Mouse (Mus musculus): ENCODE results near the gene Gpr155. TPM values are rescaled to one million over a fixed set of nuclear protein-coding genes. Genes with fewer than 3 reads are reported as not detected.

Gene Gpr155
- polyA plus RNA-seq (2014; fragmentation: Nextera tagmentation; extraction: Ambion mirVana): 4.9 and 5.8 TPM in 2 replicates

DNA sequence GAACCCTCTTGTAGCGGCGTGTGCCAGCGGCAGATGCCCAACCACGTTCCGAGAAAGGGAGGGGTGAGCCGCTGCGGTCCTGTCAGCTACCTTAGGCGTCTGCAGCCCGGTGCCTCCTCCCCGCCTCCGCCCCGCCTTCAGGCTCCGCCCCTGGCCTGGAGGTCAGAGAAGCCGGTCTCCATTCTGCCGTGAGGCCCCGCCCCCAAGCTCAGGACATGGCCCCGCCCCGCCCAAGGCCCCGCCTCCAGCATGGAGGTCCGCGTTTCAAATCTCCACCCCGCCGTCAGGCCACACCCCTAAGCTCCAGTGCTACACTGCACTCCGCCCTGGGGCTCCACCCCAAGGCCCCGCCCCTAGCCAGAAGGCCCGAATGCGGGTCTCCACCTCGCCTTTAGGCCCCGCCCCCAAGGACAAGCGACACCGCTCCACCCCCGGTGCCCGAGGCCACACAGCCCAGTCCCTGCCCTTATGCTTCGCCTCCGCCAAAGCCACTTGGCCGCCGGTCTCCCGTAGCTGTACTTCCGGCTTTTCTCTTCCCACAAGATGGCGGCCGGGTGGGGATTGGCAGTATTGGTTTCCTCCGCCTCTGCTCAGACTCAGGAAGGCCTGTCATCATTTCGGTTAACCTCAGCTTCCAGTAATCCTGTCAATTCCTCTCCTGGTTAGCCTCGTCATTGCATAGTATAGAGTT is at the start of gene Gpr155:
Gpr155 (minus strand) TSS at position 217 of the 691 bp plus-strand sequence.
- H3K27ac ChIP-seq (ENCODE audit: low read depth, low read length): peak within 1 kb of the TSS; percentile 67
- no peaks in the 10 kb centered on the region for H3K27me3 ChIP-seq (ENCODE audit: control insufficient read depth, insufficient read depth, low read length)
- WGBS (ENCODE audit: insufficient replicate concordance): under 1% methylated on average over 41 of the region's 44 CpGs
- peak within 1 kb of the TSS; percentile 72 for H3K9ac ChIP-seq (ENCODE audit: low read depth, low read length)
- peak within 1 kb of the TSS; percentile 100 for H3K4me2 ChIP-seq
- ATAC-seq (replicated peaks; ENCODE audit: insufficient number of reproducible peaks, low FRiP score, low TSS enrichment): peak; percentile 99
- no peaks in the 10 kb centered on the region for H3K9me3 ChIP-seq (replicated peaks; ENCODE audit: control insufficient read depth, low read length)
- peak within 1 kb of the TSS; percentile 72 for H3K4me3 ChIP-seq (ENCODE audit: low read depth, low read length)
- H3K4me1 ChIP-seq (ENCODE audit: control insufficient read depth, insufficient read depth, low read length): peaks cover 5% of the 10 kb centered on the region; the same call in 1 of the 2 replicates
- no peaks in the 10 kb centered on the region for H3K36me3 ChIP-seq (ENCODE audit: control insufficient read depth, insufficient read depth, low read length)

DNA sequence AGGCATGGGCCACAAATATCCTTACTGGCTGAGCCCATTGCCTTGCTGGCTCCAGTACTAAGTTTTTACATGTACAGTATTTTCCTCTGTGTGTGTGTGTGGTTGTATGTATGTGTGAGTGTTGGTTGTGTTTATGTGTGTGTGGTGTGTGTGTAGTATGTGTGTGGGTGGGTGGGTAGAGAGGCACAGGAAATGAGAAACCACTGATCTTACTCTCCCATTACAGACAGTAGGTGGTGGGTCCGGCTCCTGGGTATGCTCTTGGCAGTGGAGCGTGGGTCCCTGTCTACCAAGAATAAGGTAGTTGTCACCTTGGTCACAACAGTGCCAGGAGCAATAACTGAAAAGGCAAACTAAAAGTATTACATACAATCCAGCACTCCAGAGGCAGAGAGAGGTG is 49.5 kb upstream of the Gpr155 start:
- Histone ChIP-seq H3K4me1 (ENCODE audit: control insufficient read depth, insufficient read depth, low read length) (no peaks in the 10 kb centered on the region), H3K27ac (ENCODE audit: low read depth, low read length) (no peak overlapping the region), H3K4me3 (ENCODE audit: low read depth, low read length) (no peak overlapping the region), H3K9me3 (replicated peaks; ENCODE audit: control insufficient read depth, low read length) (no peaks in the 10 kb centered on the region), H3K9ac (ENCODE audit: low read depth, low read length) (no peak overlapping the region), H3K4me2 (no peak overlapping the region), H3K36me3 (ENCODE audit: control insufficient read depth, insufficient read depth, low read length) (peaks cover 11% of the 10 kb centered on the region), H3K27me3 (ENCODE audit: control insufficient read depth, insufficient read depth, low read length) (no peaks in the 10 kb centered on the region)
- ATAC-seq (replicated peaks; ENCODE audit: insufficient number of reproducible peaks, low FRiP score, low TSS enrichment): no peak
- 85% methylated on average over 2 of the region's 2 CpGs for WGBS (ENCODE audit: insufficient replicate concordance)

DNA sequence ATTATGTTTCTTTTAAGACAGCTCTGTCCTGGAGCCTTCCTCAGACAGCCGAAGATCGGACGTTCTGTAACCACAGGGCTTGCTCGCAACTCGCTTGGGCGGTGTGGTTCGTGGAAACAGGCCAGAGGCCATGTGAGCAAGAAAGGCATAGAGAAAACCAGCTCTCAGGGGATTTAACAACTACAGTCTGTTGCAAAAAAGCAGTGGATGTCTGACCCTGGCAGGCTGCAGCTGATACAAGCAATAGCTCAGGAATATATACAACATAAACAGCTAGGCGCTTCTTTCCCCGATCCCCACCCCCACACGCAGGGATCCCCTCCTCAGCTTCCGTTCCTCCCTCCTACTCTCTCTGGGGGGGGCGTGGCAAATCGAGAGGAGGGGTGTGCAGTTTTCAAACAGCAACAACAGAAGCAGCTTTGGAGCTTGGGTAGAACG is 45.6 kb upstream of the Gpr155 start:
- Histone ChIP-seq H3K4me2 (peak overlapping the region; percentile 54), H3K9ac (ENCODE audit: low read depth, low read length) (peak overlapping the region; percentile 59; the same call in 1 of the 2 replicates), H3K4me3 (ENCODE audit: low read depth, low read length) (peak overlapping the region; percentile 21; the same call in 1 of the 2 replicates), H3K9me3 (replicated peaks; ENCODE audit: control insufficient read depth, low read length) (no peaks in the 10 kb centered on the region), H3K27me3 (ENCODE audit: control insufficient read depth, insufficient read depth, low read length) (no peaks in the 10 kb centered on the region), H3K36me3 (ENCODE audit: control insufficient read depth, insufficient read depth, low read length) (peaks cover 8% of the 10 kb centered on the region; the same call in 1 of the 2 replicates), H3K27ac (ENCODE audit: low read depth, low read length) (no peak overlapping the region), H3K4me1 (ENCODE audit: control insufficient read depth, insufficient read depth, low read length) (peaks cover 6% of the 10 kb centered on the region; the same call in 1 of the 2 replicates)
- WGBS (ENCODE audit: insufficient replicate concordance): 28% methylated on average over 14 of the region's 14 CpGs
- ATAC-seq (replicated peaks; ENCODE audit: insufficient number of reproducible peaks, low FRiP score, low TSS enrichment): no peak

DNA sequence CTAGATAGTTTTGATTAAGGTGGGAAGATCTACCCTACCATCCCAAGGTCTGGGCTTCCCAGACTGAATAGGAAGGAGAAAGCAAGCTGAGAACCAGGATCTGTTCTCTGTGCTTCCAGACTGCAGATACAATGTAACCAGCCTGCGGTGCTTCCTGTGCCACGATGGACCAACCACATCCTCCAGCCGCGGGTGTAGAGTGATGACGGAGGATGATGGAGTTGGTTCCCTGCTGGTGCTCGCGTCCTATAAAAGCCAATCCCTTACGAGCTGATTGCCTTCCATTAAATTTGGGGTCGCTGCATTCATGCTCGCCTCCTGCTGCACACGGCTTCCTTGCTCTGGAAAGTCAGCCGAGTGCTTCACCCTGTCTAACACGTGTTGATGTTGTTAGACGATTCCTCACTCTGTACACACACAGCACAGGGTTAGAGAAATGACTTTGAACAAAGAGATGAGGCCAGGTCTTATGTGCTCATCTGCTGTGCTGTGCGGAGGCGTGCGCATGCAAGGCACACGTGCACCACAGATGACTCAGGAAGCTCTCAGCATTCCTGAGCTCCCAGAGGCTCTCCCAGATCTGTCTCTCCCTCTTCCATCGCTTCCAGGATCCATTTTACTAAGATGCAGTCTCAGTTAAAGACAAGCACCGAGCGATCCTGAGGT is 42.6 kb upstream of the Gpr155 start:
- H3K4me2 ChIP-seq: no peak overlapping the region
- H3K27ac ChIP-seq (ENCODE audit: low read depth, low read length): no peak overlapping the region
- peaks cover 6% of the 10 kb centered on the region; the same call in 1 of the 2 replicates for H3K4me1 ChIP-seq (ENCODE audit: control insufficient read depth, insufficient read depth, low read length)
- ATAC-seq (replicated peaks; ENCODE audit: insufficient number of reproducible peaks, low FRiP score, low TSS enrichment): no peak
- H3K27me3 ChIP-seq (ENCODE audit: control insufficient read depth, insufficient read depth, low read length): no peaks in the 10 kb centered on the region
- H3K9me3 ChIP-seq (replicated peaks; ENCODE audit: control insufficient read depth, low read length): no peaks in the 10 kb centered on the region
- H3K36me3 ChIP-seq (ENCODE audit: control insufficient read depth, insufficient read depth, low read length): peaks cover 5% of the 10 kb centered on the region; the same call in 1 of the 2 replicates
- no peak overlapping the region for H3K4me3 ChIP-seq (ENCODE audit: low read depth, low read length)
- WGBS (ENCODE audit: insufficient replicate concordance): 56% methylated on average over 21 of the region's 21 CpGs
- no peak overlapping the region; the same call in 1 of the 2 replicates for H3K9ac ChIP-seq (ENCODE audit: low read depth, low read length)

DNA sequence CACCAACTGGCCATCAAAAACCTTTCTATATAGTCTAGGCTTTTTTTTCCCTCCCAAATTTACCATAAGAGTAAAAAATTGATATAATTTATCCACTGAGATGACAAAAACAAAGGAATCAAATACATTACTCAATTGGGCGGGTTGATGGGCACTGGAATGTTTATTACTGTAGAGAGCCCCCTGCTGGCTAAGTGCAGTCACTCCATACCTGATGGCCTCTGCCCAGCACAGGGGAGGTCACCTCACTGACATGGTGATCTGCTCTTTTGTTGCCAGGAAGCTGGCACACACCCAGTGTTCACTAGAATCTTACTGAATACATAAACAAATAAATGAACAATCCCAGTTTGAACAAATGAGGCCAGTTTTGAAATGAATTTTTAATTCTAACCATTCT is 40.9 kb upstream of the Gpr155 start:
- Histone ChIP-seq H3K9me3 (replicated peaks; ENCODE audit: control insufficient read depth, low read length) (no peaks in the 10 kb centered on the region), H3K4me2 (no peak overlapping the region), H3K27me3 (ENCODE audit: control insufficient read depth, insufficient read depth, low read length) (no peaks in the 10 kb centered on the region), H3K36me3 (ENCODE audit: control insufficient read depth, insufficient read depth, low read length) (no peaks in the 10 kb centered on the region; the same call in 1 of the 2 replicates), H3K9ac (ENCODE audit: low read depth, low read length) (no peak overlapping the region), H3K4me3 (ENCODE audit: low read depth, low read length) (no peak overlapping the region), H3K4me1 (ENCODE audit: control insufficient read depth, insufficient read depth, low read length) (peaks cover 6% of the 10 kb centered on the region; the same call in 1 of the 2 replicates), H3K27ac (ENCODE audit: low read depth, low read length) (no peak overlapping the region)
- 34% methylated on average over 1 of the region's 1 CpGs for WGBS (ENCODE audit: insufficient replicate concordance)
- no peak for ATAC-seq (replicated peaks; ENCODE audit: insufficient number of reproducible peaks, low FRiP score, low TSS enrichment)

DNA sequence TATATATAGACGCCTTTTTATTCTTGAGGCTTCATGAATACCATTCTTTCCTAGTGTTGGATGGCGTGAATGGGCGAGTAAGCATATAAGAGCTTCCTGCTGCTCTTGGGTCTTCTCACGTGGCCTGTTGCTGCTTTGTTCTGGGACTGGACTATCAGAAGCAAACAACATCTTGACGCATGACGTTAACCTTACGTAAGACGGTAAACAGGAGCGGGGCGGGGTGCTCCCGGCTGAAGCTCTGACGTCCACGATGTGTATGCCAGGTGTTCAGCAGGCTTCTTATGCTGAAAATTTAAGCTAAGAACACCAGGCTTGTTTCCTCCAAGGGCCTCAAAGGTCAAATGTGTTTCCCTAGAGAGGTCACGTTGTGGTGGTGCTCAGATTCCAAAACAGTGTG is 39.5 kb upstream of the Gpr155 start:
- Histone ChIP-seq H3K36me3 (ENCODE audit: control insufficient read depth, insufficient read depth, low read length) (no peaks in the 10 kb centered on the region), H3K4me2 (no peak overlapping the region), H3K4me1 (ENCODE audit: control insufficient read depth, insufficient read depth, low read length) (peaks cover 6% of the 10 kb centered on the region; the same call in 1 of the 2 replicates), H3K4me3 (ENCODE audit: low read depth, low read length) (no peak overlapping the region), H3K27ac (ENCODE audit: low read depth, low read length) (no peak overlapping the region), H3K27me3 (ENCODE audit: control insufficient read depth, insufficient read depth, low read length) (no peaks in the 10 kb centered on the region), H3K9ac (ENCODE audit: low read depth, low read length) (no peak overlapping the region), H3K9me3 (replicated peaks; ENCODE audit: control insufficient read depth, low read length) (no peaks in the 10 kb centered on the region)
- no peak for ATAC-seq (replicated peaks; ENCODE audit: insufficient number of reproducible peaks, low FRiP score, low TSS enrichment)
- 76% methylated on average over 14 of the region's 14 CpGs for WGBS (ENCODE audit: insufficient replicate concordance)

DNA sequence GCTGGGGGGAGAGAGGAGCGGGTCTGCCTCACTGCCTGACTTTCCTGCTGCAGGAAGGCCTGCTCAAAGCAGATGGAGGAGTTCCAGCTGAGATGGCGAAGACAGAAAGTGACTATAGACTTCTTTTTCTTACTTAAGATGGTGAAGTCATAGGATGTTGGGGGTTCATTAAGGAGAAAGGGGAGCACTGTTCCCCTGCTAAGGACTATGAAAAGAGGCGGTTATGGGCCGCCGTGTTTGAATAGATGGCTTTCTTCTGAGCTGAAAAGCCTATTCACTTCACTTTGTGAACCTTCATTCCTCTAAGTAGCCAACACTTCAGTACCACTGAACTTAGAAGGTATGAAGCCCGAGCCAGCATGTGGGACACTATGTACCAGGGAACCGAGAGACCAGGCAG is 33.4 kb upstream of the Gpr155 start:
- H3K36me3 ChIP-seq (ENCODE audit: control insufficient read depth, insufficient read depth, low read length): no peaks in the 10 kb centered on the region
- H3K27me3 ChIP-seq (ENCODE audit: control insufficient read depth, insufficient read depth, low read length): no peaks in the 10 kb centered on the region
- H3K4me3 ChIP-seq (ENCODE audit: low read depth, low read length): no peak overlapping the region
- H3K27ac ChIP-seq (ENCODE audit: low read depth, low read length): no peak overlapping the region
- no peak overlapping the region for H3K4me2 ChIP-seq
- H3K9ac ChIP-seq (ENCODE audit: low read depth, low read length): no peak overlapping the region
- no peak for ATAC-seq (replicated peaks; ENCODE audit: insufficient number of reproducible peaks, low FRiP score, low TSS enrichment)
- H3K4me1 ChIP-seq (ENCODE audit: control insufficient read depth, insufficient read depth, low read length): no peaks in the 10 kb centered on the region
- no peaks in the 10 kb centered on the region for H3K9me3 ChIP-seq (replicated peaks; ENCODE audit: control insufficient read depth, low read length)
- 66% methylated on average over 7 of the region's 7 CpGs for whole genome bisulfite sequencing (ENCODE audit: insufficient replicate concordance)

DNA sequence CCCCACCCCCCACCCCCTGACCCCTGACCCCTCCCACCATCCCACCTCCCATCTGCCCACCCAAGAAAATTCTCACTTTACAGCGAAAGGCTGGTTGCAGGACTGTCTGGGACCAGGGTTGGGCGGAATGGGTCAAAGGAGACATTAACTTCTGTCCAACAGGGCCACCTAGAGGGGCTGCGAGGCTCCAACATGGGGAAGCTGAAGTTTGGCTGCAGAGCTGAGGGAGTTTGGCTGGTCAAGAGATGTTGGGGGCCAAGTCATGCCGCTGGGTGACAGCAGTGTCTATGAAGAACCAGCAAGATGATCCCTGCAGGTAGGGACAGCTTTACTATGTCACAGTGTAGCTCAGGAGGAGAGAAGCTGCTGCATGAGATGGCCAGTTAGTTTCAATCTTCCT is 32.9 kb upstream of the Gpr155 start:
- ATAC-seq (replicated peaks; ENCODE audit: insufficient number of reproducible peaks, low FRiP score, low TSS enrichment): no peak
- no peak overlapping the region for H3K4me2 ChIP-seq
- H3K9me3 ChIP-seq (replicated peaks; ENCODE audit: control insufficient read depth, low read length): no peaks in the 10 kb centered on the region
- no peaks in the 10 kb centered on the region for H3K4me1 ChIP-seq (ENCODE audit: control insufficient read depth, insufficient read depth, low read length)
- no peak overlapping the region for H3K27ac ChIP-seq (ENCODE audit: low read depth, low read length)
- WGBS (ENCODE audit: insufficient replicate concordance): 33% methylated on average over 4 of the region's 4 CpGs
- H3K9ac ChIP-seq (ENCODE audit: low read depth, low read length): no peak overlapping the region
- no peak overlapping the region for H3K4me3 ChIP-seq (ENCODE audit: low read depth, low read length)
- H3K36me3 ChIP-seq (ENCODE audit: control insufficient read depth, insufficient read depth, low read length): no peaks in the 10 kb centered on the region
- H3K27me3 ChIP-seq (ENCODE audit: control insufficient read depth, insufficient read depth, low read length): no peaks in the 10 kb centered on the region
